Mouse (Mus musculus): ENCODE results near the gene Olfr1160. TPM values are rescaled to one million over a fixed set of nuclear protein-coding genes. Genes with fewer than 3 reads are reported as not detected.
"Not testable (repeated sequence)": the region's sequence is repeated elsewhere in the genome, so short reads cannot be mapped to it uniquely, and the experiment has no call there.

Gene Olfr1160
- not detected in 2 replicates for polyA plus RNA-seq (2011; ENCODE audit: insufficient read depth, insufficient read length, low replicate concordance, missing spikeins)

GRCm38 (mm10) chr2:88007515-88008318 is at the start of gene Olfr1160:
Gene Olfr1160, minus strand, starts transcription at chr2:88008268.
- TF ChIP-seq CTCF (IDR thresholded peaks at IDR 0.05; ENCODE audit: control insufficient read depth, insufficient read depth, low read length) (no peak), POLR2A (IDR thresholded peaks at IDR 0.05; ENCODE audit: borderline replicate concordance, control insufficient read depth, low read depth, low read length) (no peak)
- H3K27ac ChIP-seq (ENCODE audit: control insufficient read depth, insufficient read depth, low read depth, low read length, poor library complexity): no peak within 1 kb of the TSS
- H3K4me1 ChIP-seq (ENCODE audit: control insufficient read depth, insufficient read depth, low read length): no peaks in the 10 kb centered on the region
- H3K4me3 ChIP-seq (replicated peaks; ENCODE audit: control insufficient read depth, low read depth, low read length): no peak within 1 kb of the TSS

GRCm38 (mm10) chr2:88051029-88051428 is 43.0 kb upstream of the Olfr1160 start, which contains the start of gene Olfr1162:
Gene Olfr1162, minus strand, starts transcription at chr2:88051129.
- Histone ChIP-seq H3K27ac (ENCODE audit: control insufficient read depth, insufficient read depth, low read depth, low read length, poor library complexity) (no peak within 1 kb of the TSS), H3K4me1 (ENCODE audit: control insufficient read depth, insufficient read depth, low read length) (no peaks in the 10 kb centered on the region), H3K4me3 (replicated peaks; ENCODE audit: control insufficient read depth, low read depth, low read length) (no peak within 1 kb of the TSS)
- 63% methylated on average over 1 of the region's 1 CpGs for WGBS
- TF ChIP-seq POLR2A (IDR thresholded peaks at IDR 0.05; ENCODE audit: borderline replicate concordance, control insufficient read depth, low read depth, low read length) (no peak), CTCF (IDR thresholded peaks at IDR 0.05; ENCODE audit: control insufficient read depth, insufficient read depth, low read length) (no peak)

- Histone ChIP-seq H3K27ac (ENCODE audit: control insufficient read depth, insufficient read depth, low read depth, low read length, poor library complexity) (no peak within 1 kb of the TSS), H3K4me3 (replicated peaks; ENCODE audit: control insufficient read depth, low read depth, low read length) (no peak within 1 kb of the TSS), H3K4me1 (ENCODE audit: control insufficient read depth, insufficient read depth, low read length) (no peaks in the 10 kb centered on the region)
- TF ChIP-seq CTCF (IDR thresholded peaks at IDR 0.05; ENCODE audit: control insufficient read depth, insufficient read depth, low read length) (no peak), POLR2A (IDR thresholded peaks at IDR 0.05; ENCODE audit: borderline replicate concordance, control insufficient read depth, low read depth, low read length) (no peak)
Observed at GRCm38 (mm10) chr2:88037599-88037998, 29.5 kb upstream of the Olfr1160 start, which contains the start of gene Olfr73. Gene Olfr73, minus strand, starts transcription at chr2:88037699.

GRCm38 (mm10) chr2:88022474-88022873 is 14.4 kb upstream of the Olfr1160 start, which contains the start of gene Olfr1161:
Gene Olfr1161, plus strand, starts transcription at chr2:88022774.
- not testable (repeated sequence) for H3K4me1 ChIP-seq (ENCODE audit: control insufficient read depth, insufficient read depth, low read length); H3K27ac ChIP-seq (ENCODE audit: control insufficient read depth, insufficient read depth, low read depth, low read length, poor library complexity); H3K4me3 ChIP-seq (replicated peaks; ENCODE audit: control insufficient read depth, low read depth, low read length)
- WGBS: 72% methylated on average over 1 of the region's 1 CpGs

- TF ChIP-seq CTCF (IDR thresholded peaks at IDR 0.05; ENCODE audit: control insufficient read depth, insufficient read depth, low read length) (no peak), POLR2A (IDR thresholded peaks at IDR 0.05; ENCODE audit: borderline replicate concordance, control insufficient read depth, low read depth, low read length) (no peak)
- no peak within 1 kb of the TSS for H3K27ac ChIP-seq (ENCODE audit: control insufficient read depth, insufficient read depth, low read depth, low read length, poor library complexity)
- H3K4me3 ChIP-seq (replicated peaks; ENCODE audit: control insufficient read depth, low read depth, low read length): no peak within 1 kb of the TSS
- no peaks in the 10 kb centered on the region for H3K4me1 ChIP-seq (ENCODE audit: control insufficient read depth, insufficient read depth, low read length)
Observed at GRCm38 (mm10) chr2:87989813-87990212, 18.3 kb downstream of the Olfr1160 start, which contains the start of gene Olfr1158. Gene Olfr1158, plus strand, starts transcription at chr2:87990113.

- 62% methylated on average over 3 of the region's 3 CpGs for WGBS
- Histone ChIP-seq H3K27ac (ENCODE audit: control insufficient read depth, insufficient read depth, low read depth, low read length, poor library complexity) (no peak within 1 kb of the TSS), H3K4me3 (replicated peaks; ENCODE audit: control insufficient read depth, low read depth, low read length) (no peak within 1 kb of the TSS), H3K4me1 (ENCODE audit: control insufficient read depth, insufficient read depth, low read length) (no peaks in the 10 kb centered on the region)
- no peak for TF ChIP-seq CTCF (IDR thresholded peaks at IDR 0.05; ENCODE audit: control insufficient read depth, insufficient read depth, low read length)
- TF ChIP-seq POLR2A (IDR thresholded peaks at IDR 0.05; ENCODE audit: borderline replicate concordance, control insufficient read depth, low read depth, low read length): no peak
Observed at GRCm38 (mm10) chr2:87974563-87974962, 33.5 kb downstream of the Olfr1160 start, which contains the start of gene Olfr74. Gene Olfr74, minus strand, starts transcription at chr2:87974663.

GRCm38 (mm10) chr2:87968199-87968598 is 39.9 kb downstream of the Olfr1160 start, which contains the start of gene Olfr1157:
Gene Olfr1157, minus strand, starts transcription at chr2:87968299.
- Histone ChIP-seq H3K27ac (ENCODE audit: control insufficient read depth, insufficient read depth, low read depth, low read length, poor library complexity) (no peak within 1 kb of the TSS), H3K4me3 (replicated peaks; ENCODE audit: control insufficient read depth, low read depth, low read length) (no peak within 1 kb of the TSS), H3K4me1 (ENCODE audit: control insufficient read depth, insufficient read depth, low read length) (no peaks in the 10 kb centered on the region)
- no peak for TF ChIP-seq CTCF (IDR thresholded peaks at IDR 0.05; ENCODE audit: control insufficient read depth, insufficient read depth, low read length)
- TF ChIP-seq POLR2A (IDR thresholded peaks at IDR 0.05; ENCODE audit: borderline replicate concordance, control insufficient read depth, low read depth, low read length): no peak
- WGBS: 88% methylated on average over 4 of the region's 4 CpGs

GRCm38 (mm10) chr2:87953000-87953399 is 55.1 kb downstream of the Olfr1160 start, which contains the start of gene Olfr1156:
Gene Olfr1156, minus strand, starts transcription at chr2:87953100.
- Histone ChIP-seq H3K4me3 (replicated peaks; ENCODE audit: control insufficient read depth, low read depth, low read length) (no peak within 1 kb of the TSS), H3K4me1 (ENCODE audit: control insufficient read depth, insufficient read depth, low read length) (no peaks in the 10 kb centered on the region)
- TF ChIP-seq CTCF (IDR thresholded peaks at IDR 0.05; ENCODE audit: control insufficient read depth, insufficient read depth, low read length) (no peak), POLR2A (IDR thresholded peaks at IDR 0.05; ENCODE audit: borderline replicate concordance, control insufficient read depth, low read depth, low read length) (no peak)

More at GRCm38 (mm10) chr2:87953000-87953399, 55.1 kb downstream of the Olfr1160 start, which contains the start of gene Olfr1156:
- H3K27ac ChIP-seq (ENCODE audit: control insufficient read depth, insufficient read depth, low read depth, low read length, poor library complexity): no peak within 1 kb of the TSS

Other genes with a start within 250 kb of the Olfr1160 start
- gene Olfr152, start 228.8 kb downstream of the Olfr1160 start, polyA plus RNA-seq (2011; ENCODE audit: insufficient read depth, insufficient read length, low replicate concordance, missing spikeins): not detected in 2 replicates
- gene Olfr1143, start 207.7 kb downstream of the Olfr1160 start, polyA plus RNA-seq (2011; ENCODE audit: insufficient read depth, insufficient read length, low replicate concordance, missing spikeins): not detected in 2 replicates
- gene Olfr1145, start 198.4 kb downstream of the Olfr1160 start, polyA plus RNA-seq (2011; ENCODE audit: insufficient read depth, insufficient read length, low replicate concordance, missing spikeins): not detected in 2 replicates
- gene Olfr1148, start 177.7 kb downstream of the Olfr1160 start, polyA plus RNA-seq (2011; ENCODE audit: insufficient read depth, insufficient read length, low replicate concordance, missing spikeins): not detected in 2 replicates
- gene Olfr1150-ps1, start 164.3 kb downstream of the Olfr1160 start, polyA plus RNA-seq (2011; ENCODE audit: insufficient read depth, insufficient read length, low replicate concordance, missing spikeins): not detected in 2 replicates
- gene Olfr1151, start 152.4 kb downstream of the Olfr1160 start, polyA plus RNA-seq (2011; ENCODE audit: insufficient read depth, insufficient read length, low replicate concordance, missing spikeins): not detected in 2 replicates
- gene Olfr1152, start 141.8 kb downstream of the Olfr1160 start, polyA plus RNA-seq (2011; ENCODE audit: insufficient read depth, insufficient read length, low replicate concordance, missing spikeins): 0.54 and 1.6 TPM in 2 replicates
- gene Olfr1153, start 113.3 kb downstream of the Olfr1160 start, polyA plus RNA-seq (2011; ENCODE audit: insufficient read depth, insufficient read length, low replicate concordance, missing spikeins): not detected in 2 replicates
- not detected in 2 replicates for gene Olfr1154, start 103.1 kb downstream of the Olfr1160 start, polyA plus RNA-seq (2011; ENCODE audit: insufficient read depth, insufficient read length, low replicate concordance, missing spikeins)
- not detected in 2 replicates for gene Olfr1155, start 63.1 kb downstream of the Olfr1160 start, polyA plus RNA-seq (2011; ENCODE audit: insufficient read depth, insufficient read length, low replicate concordance, missing spikeins)
- gene Olfr1156, start 55.2 kb downstream of the Olfr1160 start, polyA plus RNA-seq (2011; ENCODE audit: insufficient read depth, insufficient read length, low replicate concordance, missing spikeins): not detected in 2 replicates
- not detected in 2 replicates for gene Olfr1157, start 40.0 kb downstream of the Olfr1160 start, polyA plus RNA-seq (2011; ENCODE audit: insufficient read depth, insufficient read length, low replicate concordance, missing spikeins)
- gene Olfr74, start 33.6 kb downstream of the Olfr1160 start, polyA plus RNA-seq (2011; ENCODE audit: insufficient read depth, insufficient read length, low replicate concordance, missing spikeins): not detected in 2 replicates
- not detected in 2 replicates for gene Olfr1158, start 18.2 kb downstream of the Olfr1160 start, polyA plus RNA-seq (2011; ENCODE audit: insufficient read depth, insufficient read length, low replicate concordance, missing spikeins)
- gene Olfr1161, start 14.5 kb upstream of the Olfr1160 start, polyA plus RNA-seq (2011; ENCODE audit: insufficient read depth, insufficient read length, low replicate concordance, missing spikeins): not detected in 2 replicates
- not detected in 2 replicates for gene Olfr73, start 29.4 kb upstream of the Olfr1160 start, polyA plus RNA-seq (2011; ENCODE audit: insufficient read depth, insufficient read length, low replicate concordance, missing spikeins)
- 0.34 and 0.92 TPM in 2 replicates for gene Olfr1162, start 42.9 kb upstream of the Olfr1160 start, polyA plus RNA-seq (2011; ENCODE audit: insufficient read depth, insufficient read length, low replicate concordance, missing spikeins)
- not detected in 2 replicates for gene Olfr1163, start 63.6 kb upstream of the Olfr1160 start, polyA plus RNA-seq (2011; ENCODE audit: insufficient read depth, insufficient read length, low replicate concordance, missing spikeins)
- not detected in 2 replicates for gene Olfr1164, start 85.7 kb upstream of the Olfr1160 start, polyA plus RNA-seq (2011; ENCODE audit: insufficient read depth, insufficient read length, low replicate concordance, missing spikeins)
- not detected in 2 replicates for gene Olfr1166, start 120.0 kb upstream of the Olfr1160 start, polyA plus RNA-seq (2011; ENCODE audit: insufficient read depth, insufficient read length, low replicate concordance, missing spikeins)
- not detected in 2 replicates for gene Olfr1167, start 146.9 kb upstream of the Olfr1160 start, polyA plus RNA-seq (2011; ENCODE audit: insufficient read depth, insufficient read length, low replicate concordance, missing spikeins)
- gene Olfr1168, start 173.6 kb upstream of the Olfr1160 start, polyA plus RNA-seq (2011; ENCODE audit: insufficient read depth, insufficient read length, low replicate concordance, missing spikeins): not detected in 2 replicates
- gene Olfr1170, start 220.1 kb upstream of the Olfr1160 start, polyA plus RNA-seq (2011; ENCODE audit: insufficient read depth, insufficient read length, low replicate concordance, missing spikeins): not detected in 2 replicates

All from bone marrow, adult 2 months (tissue).